Mouse (Mus musculus): ENCODE results near the gene Dclk1.

DNA sequence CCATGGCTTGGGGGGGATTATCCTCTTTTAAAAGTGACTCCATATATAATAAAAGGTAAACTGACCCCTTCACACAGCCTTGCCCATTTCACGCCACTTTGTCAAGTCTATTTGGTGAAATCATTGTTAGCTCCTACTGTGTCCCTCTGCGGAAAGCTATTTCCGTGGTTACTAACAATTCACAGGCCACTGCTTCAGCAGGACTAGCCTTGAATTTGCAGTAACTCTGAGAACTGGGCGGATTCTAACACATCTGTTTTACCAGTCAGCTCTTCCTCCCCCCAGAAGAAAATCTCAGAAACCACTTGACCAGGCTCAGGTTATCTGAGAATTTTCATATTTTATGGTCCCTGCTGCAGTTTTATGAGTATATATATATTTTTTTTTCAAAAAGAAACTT lies 253.7 kb downstream of the Dclk1 start:
- TF ChIP-seq USF1 (IDR thresholded peaks at IDR 0.05; ENCODE audit: low read depth) (no peak), CTCF (IDR thresholded peaks at IDR 0.05; ENCODE audit: control insufficient read depth, insufficient read depth, insufficient read length) (no peak), CEBPB (IDR thresholded peaks at IDR 0.05; ENCODE audit: low read depth) (no peak), FOSL1 (IDR thresholded peaks at IDR 0.05; ENCODE audit: insufficient read depth, low read length, poor library complexity, severe bottlenecking) (no peak), MYOD1 (IDR thresholded peaks at IDR 0.05; ENCODE audit: control insufficient read depth, insufficient read length, low read depth) (no peak), MAX (IDR thresholded peaks at IDR 0.05) (no peak), MYOG (IDR thresholded peaks at IDR 0.05; ENCODE audit: control insufficient read depth, extremely low read depth, insufficient read length) (no peak)
